Mouse (Mus musculus) neural tube, postnatal 0 days (tissue): ENCODE results near the gene L3hypdh. TPM values are rescaled to one million over a fixed set of nuclear protein-coding genes. Genes with fewer than 3 reads are reported as not detected.

Source experiments
- microRNA-seq: library from miRNA; unstranded; fragments of <30 nt; microRNA quantifications from one replicate; pipeline ENCODE4, GENCODE M21; 2016
- polyA plus RNA-seq: library from polyadenylated mRNA; unstranded; fragments of >200 nt; fragmentation: Nextera tagmentation; extraction: Ambion mirVana; gene quantifications from 2 replicates; pipeline ENCODE4 v1.2.1, GENCODE M21; 2015

Gene L3hypdh
- polyA plus RNA-seq: 13.4 and 14.4 TPM in 2 replicates

DNA sequence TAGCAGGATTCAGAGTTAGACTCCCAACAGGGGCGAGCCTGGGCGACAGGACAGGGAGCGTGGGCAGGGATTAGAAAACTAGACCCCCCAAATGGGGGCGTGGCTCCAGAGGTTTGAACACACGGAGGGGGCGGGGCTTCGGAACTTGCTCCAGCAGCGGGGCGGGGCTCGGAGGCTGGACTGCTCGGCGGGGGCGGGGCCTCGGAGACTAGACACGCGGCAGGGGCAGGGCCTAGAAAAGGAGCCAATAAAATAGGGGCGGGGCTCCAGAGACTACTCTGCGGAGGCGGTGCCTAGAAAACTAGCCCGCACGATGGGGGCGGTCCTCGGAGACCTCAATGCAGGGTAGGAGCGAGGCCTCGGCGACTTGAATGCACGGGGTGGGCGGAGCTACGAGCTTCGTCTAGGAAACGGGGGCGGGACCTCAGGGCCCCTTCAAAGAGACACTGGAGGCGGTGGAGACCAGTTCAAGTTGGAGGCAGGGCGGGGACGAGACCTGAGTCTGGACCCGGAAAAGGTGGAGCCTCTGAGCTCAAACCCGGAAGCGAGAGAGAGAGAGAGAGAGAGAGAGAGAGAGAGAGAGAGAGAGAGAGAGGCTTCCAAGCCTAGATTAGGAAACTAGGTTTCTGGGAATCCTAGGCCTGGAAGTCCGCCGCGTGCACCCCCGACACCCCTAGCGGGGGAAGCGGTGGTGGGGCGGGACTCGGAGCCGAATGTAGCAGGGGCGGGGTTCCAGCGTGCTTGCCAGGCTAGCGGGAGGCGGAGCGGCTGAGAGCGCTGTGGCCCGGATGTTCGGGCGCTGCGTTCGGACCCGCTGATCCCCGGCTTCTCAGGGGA, at the start of gene L3hypdh, which contains the start of gene Jkamp:
L3hypdh (minus strand) TSS at position 111 of the 837 bp plus-strand sequence.
Jkamp (plus strand) TSS at position 261 of the 837 bp plus-strand sequence.

DNA sequence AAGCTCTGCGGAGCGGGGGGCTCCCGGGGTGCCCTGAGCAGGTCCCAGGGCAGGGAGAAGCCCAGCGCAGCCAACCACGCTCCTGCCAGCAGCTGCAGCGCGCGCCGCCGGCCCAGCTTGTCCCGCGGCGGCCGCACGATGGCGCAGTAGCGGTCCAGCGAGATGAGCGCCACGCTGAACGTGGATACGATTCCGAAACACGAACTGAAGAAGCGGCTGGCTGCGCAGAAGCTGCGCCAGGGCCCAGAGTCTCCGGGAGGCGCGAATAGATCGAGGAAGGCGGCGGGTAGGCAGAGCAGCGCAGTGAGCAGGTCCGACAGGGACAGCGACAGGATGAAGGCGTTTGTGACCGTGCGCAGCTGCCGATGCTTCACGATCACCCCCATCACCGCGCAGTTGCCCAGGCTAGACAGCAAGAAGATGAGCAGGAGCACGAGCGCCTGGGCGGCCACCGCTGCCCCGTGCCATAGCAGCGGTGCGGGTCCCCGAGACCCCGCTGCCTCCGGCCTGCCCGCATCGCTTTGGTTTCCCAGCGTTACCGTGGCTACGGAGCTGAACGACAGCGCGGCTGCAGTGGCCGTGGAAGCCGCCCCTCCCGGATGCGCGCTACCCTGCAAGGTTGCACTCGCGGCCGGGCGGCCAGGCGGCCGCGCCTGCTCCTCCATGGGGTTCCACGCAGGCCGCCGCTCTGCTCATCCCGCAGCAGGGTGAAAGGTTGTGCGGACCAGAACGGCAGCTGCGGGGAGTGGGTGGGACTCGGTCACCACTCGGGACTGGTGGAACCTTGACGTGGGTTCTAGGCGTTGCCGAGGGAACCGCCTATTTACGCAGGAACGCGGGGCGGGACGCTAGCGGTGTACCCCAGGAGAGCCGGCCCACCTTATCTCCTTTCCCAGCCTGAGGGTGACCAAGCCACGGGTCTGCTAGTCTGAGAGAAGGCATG, 14.6 kb downstream of the L3hypdh start, which contains the start of gene Gpr135:
Gpr135 (minus strand) TSS at position 799 of the 943 bp plus-strand sequence.

Small RNA genes within 50 kb of the gene (microRNA-seq; reads per million reads assigned to microRNA genes)
- not detected for gene Gm24466

Other genes starting within 250 kb of the L3hypdh start
- gene Gpr135, start 14.3 kb downstream of the L3hypdh start, polyA plus RNA-seq: 13.8 and 13.9 TPM in 2 replicates
- gene Jkamp, start 150 bp upstream of the L3hypdh start, polyA plus RNA-seq: 118 and 126 TPM in 2 replicates
- gene Ccdc175, start 99.6 kb upstream of the L3hypdh start, polyA plus RNA-seq: not detected in 2 replicates